Mouse (Mus musculus) limb, embryonic 14.5 days (tissue): ENCODE measurements at regions not wholly inside any gene's neighbourhood (a gene's known extent, or its start where the extent isn't known, plus 50 kb on each side); places are given as distances from the start of the nearest gene placed in this dataset.

Experiments
- ATAC-seq: fragments of 200-750 bp; cut with Nextera tagmentation; 2 replicates; pipeline ENCODE4 v1.8.0; 2017; ENCODE audit warnings: low read depth, moderate number of reproducible peaks, moderate TSS enrichment; ENCODE audit not compliant: low FRiP score
- DNase-seq: peaks from one replicate; pipeline ENCODE4 v3.0.0-alpha.2; 2015; ENCODE audit warnings: low spot score
- H3K27ac ChIP-seq: fragments of 300-500 bp; sonication (generic); replicated peaks from 2 replicates; pipeline ENCODE4 v1.5.1; 2014; ENCODE audit warnings: low read depth, mild to moderate bottlenecking, low read length, moderate library complexity, mixed read lengths
- H3K27me3 ChIP-seq: fragments of 300-500 bp; sonication (generic); 2 replicates; pipeline ENCODE4 v1.6.1; 2014; ENCODE audit warnings: low read length, mixed read lengths; ENCODE audit not compliant: control insufficient read depth, insufficient read depth
- H3K36me3 ChIP-seq: fragments of 300-500 bp; sonication (generic); 2 replicates; pipeline ENCODE4 v1.6.1; 2014; ENCODE audit warnings: mild to moderate bottlenecking, low read length, moderate library complexity, mixed read lengths; ENCODE audit not compliant: control insufficient read depth, insufficient read depth
- H3K4me1 ChIP-seq: fragments of 300-500 bp; sonication (generic); 2 replicates; pipeline ENCODE4 v1.6.1; 2014; ENCODE audit warnings: antibody characterized with exemption, low read length, mixed read lengths; ENCODE audit not compliant: control insufficient read depth, insufficient read depth
- H3K4me2 ChIP-seq: fragments of 300-500 bp; sonication (generic); replicated peaks from 2 replicates; pipeline ENCODE4 v1.6.1; 2014; ENCODE audit warnings: low read depth, mild to moderate bottlenecking, low read length, moderate library complexity; ENCODE audit not compliant: severe bottlenecking
- H3K4me3 ChIP-seq: fragments of 300-500 bp; sonication (generic); replicated peaks from 2 replicates; pipeline ENCODE4 v1.5.1; 2014; ENCODE audit warnings: low read length
- H3K9ac ChIP-seq: fragments of 300-500 bp; sonication (generic); 2 replicates; pipeline ENCODE4 v1.6.1; 2014; ENCODE audit warnings: mild to moderate bottlenecking, low read depth, low read length, moderate library complexity; ENCODE audit not compliant: severe bottlenecking
- H3K9me3 ChIP-seq: fragments of 300-500 bp; sonication (generic); 2 replicates; pipeline ENCODE4 v1.6.1; 2016; ENCODE audit warnings: low read length; ENCODE audit not compliant: control insufficient read depth
- POLR2A ChIP-seq: fragments of 200-500 bp; IDR thresholded peaks from 2 replicates; pipeline ENCODE4 v1.8.0; 2012; ENCODE audit warnings: inconsistent platforms, mild to moderate bottlenecking, moderate library complexity, borderline replicate concordance; ENCODE audit not compliant: insufficient read depth, insufficient read length; ENCODE audit errors: extremely low read depth
- WGBS: fragments of 180-500 bp; shearing (Covaris S2); extraction: QIAGEN DNeasy Blood & Tissue Kit; methylation state at CpG from one replicate; pipeline ENCODE4 v1.1.7; 2014; 5-methylcytosine and 5-hydroxymethylcytosine counted together

- no peak overlapping the region for H3K9ac ChIP-seq
- ATAC-seq (no peak), DNase-seq (no peak)
- peaks cover 50% of the 10 kb centered on the region for H3K4me1 ChIP-seq
- H3K9me3 ChIP-seq, result no peaks in the 10 kb centered on the region
- H3K4me3 ChIP-seq, result no peak overlapping the region
- H3K27me3 ChIP-seq, result no peaks in the 10 kb centered on the region
- H3K4me2 ChIP-seq, result no peak overlapping the region
- 15% methylated on average over 9 of the region's 9 CpGs for WGBS
- no peak for TF ChIP-seq POLR2A
- no peak overlapping the region for H3K27ac ChIP-seq
- no peaks in the 10 kb centered on the region for H3K36me3 ChIP-seq
These were observed 71.7 kb upstream of the Boc start for GRCm38 (mm10) chr16:44630426-44630825.

GRCm38 (mm10) chr16:44629296-44630275 is 70.9 kb upstream of the Boc start:
- H3K4me2 ChIP-seq, result no peak overlapping the region
- no peak overlapping the region; the same call in 1 of the 2 replicates for H3K27ac ChIP-seq

GRCm38 (mm10) chr16:44625871-44626293 is 67.2 kb upstream of the Boc start:
- DNase-seq (no peak), ATAC-seq (no peak)
- no peaks in the 10 kb centered on the region for H3K27me3 ChIP-seq
- no peaks in the 10 kb centered on the region for H3K36me3 ChIP-seq
- H3K9ac ChIP-seq, result no peak overlapping the region
- no peak overlapping the region for H3K27ac ChIP-seq
- no peak for TF ChIP-seq POLR2A
- peaks cover 16% of the 10 kb centered on the region for H3K4me1 ChIP-seq
- H3K4me2 ChIP-seq, result no peak overlapping the region
- 52% methylated on average over 3 of the region's 3 CpGs for WGBS
- no peaks in the 10 kb centered on the region for H3K9me3 ChIP-seq
- no peak overlapping the region for H3K4me3 ChIP-seq

More at GRCm38 (mm10) chr16:44629296-44630275, 70.9 kb upstream of the Boc start:
- Histone ChIP-seq H3K9ac (no peak overlapping the region), H3K36me3 (no peaks in the 10 kb centered on the region), H3K4me3 (no peak overlapping the region), H3K4me1 (peaks cover 48% of the 10 kb centered on the region), H3K9me3 (no peaks in the 10 kb centered on the region), H3K27me3 (no peaks in the 10 kb centered on the region)
- ATAC-seq (no peak), DNase-seq (no peak)
- 37% methylated on average over 8 of the region's 8 CpGs for WGBS
- no peak for TF ChIP-seq POLR2A

- no peak overlapping the region for H3K27ac ChIP-seq
- DNase-seq, result no peak
- 82% methylated on average over 6 of the region's 6 CpGs for WGBS
These were observed 66.5 kb upstream of the Boc start for GRCm38 (mm10) chr16:44625108-44625616.

GRCm38 (mm10) chr16:44621573-44621972 is 62.9 kb upstream of the Boc start:
- ATAC-seq (no peak), DNase-seq (no peak)
- Histone ChIP-seq H3K27me3 (no peaks in the 10 kb centered on the region), H3K4me1 (peaks cover 36% of the 10 kb centered on the region), H3K9me3 (no peaks in the 10 kb centered on the region), H3K4me2 (no peak overlapping the region), H3K4me3 (no peak overlapping the region), H3K27ac (no peak overlapping the region), H3K9ac (no peak overlapping the region), H3K36me3 (no peaks in the 10 kb centered on the region)
- no peak for TF ChIP-seq POLR2A
- 76% methylated on average over 5 of the region's 5 CpGs for WGBS

More at GRCm38 (mm10) chr16:44625108-44625616, 66.5 kb upstream of the Boc start:
- no peaks in the 10 kb centered on the region for H3K27me3 ChIP-seq
- H3K4me1 ChIP-seq, result peaks cover 11% of the 10 kb centered on the region
- no peak overlapping the region for H3K4me3 ChIP-seq
- no peak overlapping the region for H3K4me2 ChIP-seq
- no peak overlapping the region for H3K9ac ChIP-seq
- no peaks in the 10 kb centered on the region for H3K9me3 ChIP-seq
- no peaks in the 10 kb centered on the region for H3K36me3 ChIP-seq
- TF ChIP-seq POLR2A, result no peak
- ATAC-seq, result no peak
